Mouse (Mus musculus) neural tube, embryonic 13.5 days (tissue): Measurements from ENCODE around the gene Adgra3. TPM values are rescaled to one million over a fixed set of nuclear protein-coding genes. Genes with fewer than 3 reads are reported as not detected.

Experiments
- ATAC-seq: fragments of 200-750 bp; cut with Nextera tagmentation; 2 replicates; pipeline ENCODE4 v1.8.0; 2017; ENCODE audit warnings: low read depth, mild to moderate bottlenecking, moderate TSS enrichment, moderate library complexity
- H3K27ac ChIP-seq: fragments of 300-500 bp; sonication (generic); replicated peaks from 2 replicates; pipeline ENCODE4 v1.5.1; 2015; ENCODE audit warnings: moderate library complexity, mild to moderate bottlenecking, inconsistent platforms
- H3K27me3 ChIP-seq: fragments of 300-500 bp; sonication (generic); 2 replicates; pipeline ENCODE4 v1.6.1; 2015; ENCODE audit warnings: mild to moderate bottlenecking, inconsistent platforms
- H3K36me3 ChIP-seq: fragments of 300-500 bp; sonication (generic); 2 replicates; pipeline ENCODE4 v1.6.1; 2015; ENCODE audit warnings: mild to moderate bottlenecking, inconsistent platforms
- H3K4me1 ChIP-seq: fragments of 300-500 bp; sonication (generic); replicated peaks from 2 replicates; pipeline ENCODE4 v1.6.1; 2015; ENCODE audit warnings: inconsistent platforms
- H3K4me2 ChIP-seq: fragments of 300-500 bp; sonication (generic); 2 replicates; pipeline ENCODE4 v1.6.1; 2015; ENCODE audit warnings: inconsistent platforms, mild to moderate bottlenecking, moderate library complexity
- H3K4me3 ChIP-seq: fragments of 300-500 bp; sonication (generic); 2 replicates; pipeline ENCODE4 v1.5.1; 2015; ENCODE audit warnings: mild to moderate bottlenecking, inconsistent platforms
- H3K9ac ChIP-seq: fragments of 300-500 bp; sonication (generic); 2 replicates; pipeline ENCODE4 v1.6.1; 2015; ENCODE audit warnings: moderate library complexity, mild to moderate bottlenecking, inconsistent platforms
- H3K9me3 ChIP-seq: fragments of 300-500 bp; sonication (generic); 2 replicates; pipeline ENCODE4 v1.6.1; 2016; ENCODE audit warnings: inconsistent platforms
- whole genome bisulfite sequencing: fragments of 180-500 bp; shearing (Covaris S2); methylation state at CpG from one replicate; pipeline ENCODE4 v1.1.7; 2015; 5-methylcytosine and 5-hydroxymethylcytosine counted together
- polyA plus RNA-seq: library from polyadenylated mRNA; unstranded; fragments of >200 nt; fragmentation: Nextera tagmentation; extraction: Ambion mirVana; gene quantifications from 2 replicates; pipeline ENCODE4 v1.2.1, GENCODE M21; 2015

Gene Adgra3
- polyA plus RNA-seq, 1 experiment from 2014 or later = 20.3 TPM

DNA sequence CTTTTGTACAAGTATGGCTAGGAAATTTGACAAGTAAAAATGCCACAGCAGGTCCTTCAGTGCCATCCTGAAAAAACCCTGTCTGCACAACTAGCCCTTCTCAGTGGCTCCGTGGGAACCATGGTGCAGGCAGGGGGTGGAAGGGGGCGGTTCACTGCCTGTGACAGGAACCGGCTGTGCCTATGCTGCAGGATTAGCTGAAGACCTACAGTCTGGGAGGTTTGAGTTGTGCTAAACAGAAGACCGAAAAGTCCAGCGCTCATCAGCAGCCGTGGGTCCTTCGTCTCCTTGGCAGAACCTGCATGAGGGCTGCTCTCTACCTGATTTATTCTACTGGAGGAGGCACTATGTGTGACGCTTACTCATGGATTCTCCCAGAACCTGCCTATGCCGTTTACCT, 59.0 kb downstream of the Adgra3 start:
- no peak overlapping the region for H3K4me2 ChIP-seq
- ATAC-seq = no peak
- H3K9me3 ChIP-seq = no peaks in the 10 kb centered on the region
- H3K36me3 ChIP-seq = peaks cover 13% of the 10 kb centered on the region; the same call in 1 of the 2 replicates
- H3K4me1 ChIP-seq = peaks cover 3% of the 10 kb centered on the region; the same call in 1 of the 2 replicates
- no peak overlapping the region for H3K4me3 ChIP-seq
- H3K9ac ChIP-seq = no peak overlapping the region
- 79% methylated on average over 9 of the region's 9 CpGs for WGBS
- H3K27ac ChIP-seq = no peak overlapping the region
- H3K27me3 ChIP-seq = no peaks in the 10 kb centered on the region

DNA sequence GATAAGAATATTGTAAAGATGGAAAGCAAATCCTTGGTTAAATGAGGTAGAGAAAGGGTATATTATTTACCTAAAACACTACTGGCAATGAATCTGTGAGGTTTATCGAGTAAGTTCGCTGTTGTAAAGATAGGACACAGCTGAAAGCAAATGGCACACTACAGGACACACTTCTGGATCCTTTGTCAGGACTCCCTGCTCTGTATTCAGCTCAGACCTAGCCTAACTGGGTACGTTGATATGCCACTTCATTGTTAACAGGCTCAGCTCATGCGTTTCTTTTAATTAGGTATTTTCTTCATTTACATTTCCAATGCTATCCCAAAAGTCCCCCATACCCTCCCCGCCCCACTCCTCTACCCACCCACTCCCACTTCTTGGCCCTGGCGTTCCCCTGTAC, 61.8 kb downstream of the Adgra3 start:
- no peak for ATAC-seq
- H3K9ac ChIP-seq = no peak overlapping the region
- no peaks in the 10 kb centered on the region for H3K27me3 ChIP-seq
- no peaks in the 10 kb centered on the region for H3K9me3 ChIP-seq
- WGBS = 82% methylated on average over 6 of the region's 6 CpGs
- no peak overlapping the region for H3K4me2 ChIP-seq
- H3K36me3 ChIP-seq = peaks cover 13% of the 10 kb centered on the region; the same call in 1 of the 2 replicates
- H3K4me3 ChIP-seq = no peak overlapping the region
- H3K27ac ChIP-seq = no peak overlapping the region
- H3K4me1 ChIP-seq = peaks cover 3% of the 10 kb centered on the region; the same call in 1 of the 2 replicates

DNA sequence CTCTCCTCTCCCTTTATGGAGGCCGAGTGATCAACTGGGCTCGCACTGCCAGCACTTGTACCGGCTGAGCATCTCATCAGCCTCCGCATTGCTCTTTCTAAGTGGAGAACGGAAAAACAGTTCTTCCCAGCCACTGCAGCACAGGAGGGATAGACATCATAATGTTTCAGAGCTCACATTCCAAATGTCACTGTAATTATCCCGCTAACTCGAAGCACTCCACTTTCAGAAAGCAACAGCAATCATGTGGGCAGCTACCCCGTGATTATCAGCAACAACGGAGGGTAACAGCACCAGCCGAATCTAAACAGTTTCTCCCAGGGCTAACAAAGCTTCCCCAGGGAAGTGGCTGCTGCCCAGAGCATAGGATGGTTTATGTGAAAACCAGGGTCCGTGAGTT, 62.3 kb downstream of the Adgra3 start:
- peaks cover 13% of the 10 kb centered on the region; the same call in 1 of the 2 replicates for H3K36me3 ChIP-seq
- H3K4me1 ChIP-seq = peaks cover 3% of the 10 kb centered on the region; the same call in 1 of the 2 replicates
- WGBS = 72% methylated on average over 11 of the region's 11 CpGs
- no peak overlapping the region for H3K9ac ChIP-seq
- no peaks in the 10 kb centered on the region for H3K27me3 ChIP-seq
- ATAC-seq = no peak
- H3K4me2 ChIP-seq = no peak overlapping the region
- H3K4me3 ChIP-seq = no peak overlapping the region
- H3K9me3 ChIP-seq = no peaks in the 10 kb centered on the region
- no peak overlapping the region for H3K27ac ChIP-seq

DNA sequence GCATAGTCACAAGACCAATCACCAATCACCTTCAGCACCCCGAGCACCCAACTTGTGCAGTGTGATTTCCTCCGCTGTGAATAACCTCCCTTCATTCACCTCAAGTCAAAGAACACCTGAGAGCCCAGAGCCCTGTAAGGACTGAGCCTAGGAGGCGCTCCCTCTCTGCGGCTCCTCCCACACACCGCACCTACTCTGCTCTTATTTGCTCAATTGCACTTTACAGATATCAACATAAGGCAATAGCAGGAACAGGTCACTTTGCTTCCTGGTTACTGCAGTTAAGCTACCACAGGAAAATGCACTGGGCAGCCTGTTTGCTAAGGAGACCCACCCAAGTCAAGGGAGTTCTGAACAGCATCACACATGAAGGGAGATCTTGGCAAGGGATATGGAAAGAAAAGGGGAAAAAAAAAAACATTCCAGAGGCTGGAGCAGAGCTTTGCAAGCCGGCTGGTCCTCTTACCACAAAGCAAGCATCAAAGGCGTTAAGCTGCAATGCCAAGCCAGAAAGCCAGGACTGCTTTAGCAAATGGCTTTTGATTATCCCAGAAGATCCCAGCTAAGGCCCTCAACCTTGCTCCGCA, 68.0 kb downstream of the Adgra3 start:
- Histone ChIP-seq H3K9ac (no peak overlapping the region), H3K4me2 (no peak overlapping the region), H3K9me3 (no peaks in the 10 kb centered on the region), H3K27ac (no peak overlapping the region), H3K27me3 (no peaks in the 10 kb centered on the region), H3K4me1 (peaks cover 3% of the 10 kb centered on the region; the same call in 1 of the 2 replicates), H3K36me3 (peaks cover 15% of the 10 kb centered on the region), H3K4me3 (no peak overlapping the region)
- no peak for ATAC-seq
- 91% methylated on average over 8 of the region's 8 CpGs for WGBS

DNA sequence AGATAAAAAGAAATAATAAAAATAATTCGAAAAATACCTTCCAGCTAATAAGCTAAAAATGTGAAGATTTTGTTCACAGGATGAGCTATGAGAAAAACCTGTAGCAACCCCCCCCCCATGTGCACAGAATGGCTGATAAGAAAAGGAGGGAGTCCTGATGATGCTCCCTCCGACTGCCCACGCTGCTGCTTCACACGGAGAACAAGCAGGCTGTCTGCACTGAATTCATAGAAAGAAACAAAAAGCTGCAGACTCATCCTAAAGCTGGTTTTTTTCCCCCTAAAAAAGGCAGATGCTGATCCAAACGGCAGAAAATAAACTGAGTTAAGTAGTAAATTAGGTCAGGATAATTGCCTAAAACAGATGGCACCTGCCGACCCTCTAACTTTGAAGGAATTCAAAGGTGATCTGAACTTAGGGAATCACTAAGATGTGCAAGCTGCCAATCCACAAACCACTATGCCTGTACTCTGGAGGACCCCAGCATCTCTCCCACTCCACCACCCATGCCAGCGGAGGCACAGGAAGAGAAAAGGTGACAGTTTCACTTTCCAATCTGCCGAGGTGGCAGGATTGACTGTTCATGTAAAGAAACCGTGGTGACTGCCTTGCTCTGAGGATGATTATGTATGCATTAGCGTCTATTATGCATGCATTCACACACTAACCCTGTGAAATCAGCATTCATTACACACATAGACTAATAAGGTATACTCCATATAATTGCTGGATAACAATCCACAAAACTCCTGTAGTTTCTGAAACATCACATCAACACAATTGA, 70.6 kb downstream of the Adgra3 start:
- H3K9me3 ChIP-seq = no peaks in the 10 kb centered on the region
- no peaks in the 10 kb centered on the region for H3K27me3 ChIP-seq
- 66% methylated on average over 10 of the region's 10 CpGs for WGBS
- peaks cover 26% of the 10 kb centered on the region for H3K36me3 ChIP-seq
- no peak for ATAC-seq
- H3K27ac ChIP-seq = no peak overlapping the region
- H3K4me2 ChIP-seq = no peak overlapping the region
- no peak overlapping the region for H3K4me3 ChIP-seq
- no peak overlapping the region for H3K9ac ChIP-seq
- H3K4me1 ChIP-seq = no peaks in the 10 kb centered on the region; the same call in 1 of the 2 replicates

DNA sequence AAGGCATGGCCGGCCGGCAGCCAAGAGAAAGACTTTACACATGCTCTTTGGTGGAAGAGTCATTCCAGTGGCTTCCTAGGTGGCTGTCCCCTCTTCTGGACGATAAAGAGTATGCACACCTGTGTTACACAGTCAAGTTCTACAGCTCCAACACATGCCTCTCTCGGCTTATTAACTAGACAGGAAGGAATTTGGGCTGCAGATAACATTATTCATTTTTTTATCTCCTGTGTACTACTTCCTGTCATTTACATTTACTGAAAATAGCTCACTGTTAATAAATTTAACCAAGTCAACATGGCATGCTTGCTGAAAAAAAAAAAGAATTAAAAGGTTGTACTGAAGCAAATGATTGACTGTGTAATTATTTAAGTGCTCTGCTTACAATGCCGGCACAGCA, 78.1 kb downstream of the Adgra3 start:
- Histone ChIP-seq H3K9me3 (no peaks in the 10 kb centered on the region), H3K36me3 (peaks cover 23% of the 10 kb centered on the region), H3K4me1 (no peaks in the 10 kb centered on the region), H3K27ac (no peak overlapping the region), H3K4me2 (no peak overlapping the region), H3K27me3 (no peaks in the 10 kb centered on the region), H3K9ac (no peak overlapping the region), H3K4me3 (no peak overlapping the region)
- no peak for ATAC-seq
- 69% methylated on average over 5 of the region's 5 CpGs for whole genome bisulfite sequencing

DNA sequence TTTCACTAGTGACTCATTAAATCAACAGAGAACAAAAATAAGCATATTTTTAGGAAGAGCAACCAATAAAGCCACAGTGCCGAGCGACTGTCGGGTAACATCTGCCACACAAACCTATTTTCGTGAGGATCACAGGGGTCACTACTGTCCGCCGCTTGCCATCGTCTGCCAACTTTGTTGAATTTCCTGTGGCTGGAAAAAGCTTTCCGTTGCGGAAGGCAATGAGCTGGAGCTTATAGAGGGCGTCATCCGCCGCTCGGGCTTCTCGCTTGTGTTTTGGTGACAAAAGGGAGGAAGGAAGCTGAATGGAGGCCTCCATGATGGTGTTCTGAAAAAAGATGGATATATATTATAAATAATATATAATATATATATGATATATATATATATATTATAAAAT, 79.6 kb downstream of the Adgra3 start:
- WGBS = 93% methylated on average over 14 of the region's 14 CpGs
- Histone ChIP-seq H3K9me3 (no peaks in the 10 kb centered on the region), H3K4me1 (no peaks in the 10 kb centered on the region), H3K27ac (no peak overlapping the region), H3K4me3 (no peak overlapping the region), H3K36me3 (peaks cover 24% of the 10 kb centered on the region; the same call in 1 of the 2 replicates), H3K27me3 (no peaks in the 10 kb centered on the region), H3K4me2 (no peak overlapping the region), H3K9ac (no peak overlapping the region)
- ATAC-seq = no peak

DNA sequence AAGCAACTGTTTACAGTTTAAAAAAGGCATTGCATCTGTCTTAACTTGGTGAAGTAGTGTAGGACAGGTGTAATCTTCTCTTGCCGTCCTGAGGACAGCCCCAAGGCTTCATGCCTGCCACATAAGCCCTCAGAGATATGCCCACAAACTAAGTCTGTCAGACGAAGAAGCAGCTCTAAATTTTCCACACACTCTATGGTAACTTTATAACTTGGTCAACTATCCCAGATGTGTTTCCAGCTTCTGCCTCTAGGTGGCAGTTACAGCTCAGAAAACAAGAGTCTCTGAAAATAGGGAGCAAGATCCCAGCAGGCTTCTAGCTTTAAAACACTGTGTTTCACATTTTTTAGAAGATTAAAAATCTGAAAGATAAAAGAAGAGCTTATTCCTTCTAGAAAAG, 82.8 kb downstream of the Adgra3 start:
- H3K36me3 ChIP-seq = peaks cover 31% of the 10 kb centered on the region
- H3K27ac ChIP-seq = no peak overlapping the region
- no peaks in the 10 kb centered on the region for H3K27me3 ChIP-seq
- WGBS = 70% methylated on average over 2 of the region's 2 CpGs
- H3K9me3 ChIP-seq = no peaks in the 10 kb centered on the region
- H3K9ac ChIP-seq = no peak overlapping the region
- H3K4me2 ChIP-seq = no peak overlapping the region
- no peaks in the 10 kb centered on the region for H3K4me1 ChIP-seq
- no peak overlapping the region for H3K4me3 ChIP-seq
- ATAC-seq = no peak

DNA sequence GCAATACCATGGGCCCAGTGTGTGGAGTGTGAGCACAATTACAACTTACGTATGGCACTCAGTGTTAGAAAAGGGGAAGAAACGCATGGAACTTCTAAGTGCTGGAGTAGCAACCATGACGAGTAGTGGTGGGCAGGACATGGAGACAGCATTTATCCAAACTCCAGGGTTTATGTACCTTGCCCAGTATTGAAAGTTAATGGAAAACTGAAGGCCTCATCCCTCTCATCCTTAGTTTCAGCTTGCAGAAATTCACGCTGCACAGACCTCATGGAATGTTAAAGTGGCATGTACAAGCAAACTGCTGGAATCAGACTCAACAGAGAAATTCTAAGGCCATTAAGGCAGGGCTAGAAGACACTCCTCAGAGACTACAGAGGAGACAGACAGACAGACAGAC, 84.6 kb downstream of the Adgra3 start:
- Histone ChIP-seq H3K36me3 (peaks cover 40% of the 10 kb centered on the region), H3K9ac (no peak overlapping the region), H3K4me2 (no peak overlapping the region), H3K27me3 (no peaks in the 10 kb centered on the region), H3K9me3 (no peaks in the 10 kb centered on the region), H3K4me1 (no peaks in the 10 kb centered on the region), H3K27ac (no peak overlapping the region), H3K4me3 (no peak overlapping the region)
- no peak for ATAC-seq
- 96% methylated on average over 4 of the region's 4 CpGs for WGBS

DNA sequence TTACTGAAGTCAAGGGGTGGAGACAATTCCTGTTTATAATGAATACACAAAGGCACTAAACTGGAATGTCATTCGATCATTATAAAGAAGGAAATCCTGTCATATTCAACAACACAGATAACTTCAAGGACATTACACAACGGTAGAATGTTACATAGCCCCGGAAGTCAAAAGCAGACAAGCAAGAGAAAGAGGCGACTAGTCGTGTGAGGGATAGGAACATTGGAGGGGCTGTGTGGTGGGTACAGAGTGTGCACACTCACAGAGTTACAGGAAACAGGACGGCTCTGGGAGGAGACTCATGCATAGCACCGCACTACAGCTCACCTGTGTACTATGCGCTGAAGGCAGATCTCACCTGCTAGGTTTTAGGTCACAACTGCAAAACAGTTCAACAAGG, 89.1 kb downstream of the Adgra3 start:
- no peaks in the 10 kb centered on the region for H3K9me3 ChIP-seq
- WGBS = 94% methylated on average over 8 of the region's 8 CpGs
- H3K4me3 ChIP-seq = no peak overlapping the region
- no peak for ATAC-seq
- peaks cover 40% of the 10 kb centered on the region for H3K36me3 ChIP-seq
- no peaks in the 10 kb centered on the region for H3K4me1 ChIP-seq
- H3K27ac ChIP-seq = no peak overlapping the region
- no peak overlapping the region for H3K4me2 ChIP-seq
- H3K9ac ChIP-seq = no peak overlapping the region
- no peaks in the 10 kb centered on the region for H3K27me3 ChIP-seq

DNA sequence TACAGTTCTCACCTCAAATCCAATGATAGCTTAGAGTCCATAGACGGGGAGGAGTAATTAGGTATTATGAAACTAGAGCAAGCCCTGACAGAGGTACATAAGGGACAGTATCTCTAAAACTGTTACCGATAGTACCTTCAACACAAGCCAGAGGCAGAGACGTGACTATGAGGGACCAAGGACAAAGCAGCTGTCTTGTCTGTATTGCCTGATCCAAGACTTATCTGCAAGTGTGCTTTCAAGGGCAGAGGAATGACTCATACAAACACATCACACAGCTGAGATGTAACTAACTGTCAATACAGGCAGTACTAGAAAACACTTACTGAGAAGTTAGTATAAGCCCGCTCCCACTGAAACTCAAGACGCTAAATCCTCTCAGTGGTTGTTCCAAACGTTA, 91.1 kb downstream of the Adgra3 start:
- Histone ChIP-seq H3K4me2 (no peak overlapping the region), H3K27ac (no peak overlapping the region), H3K27me3 (no peaks in the 10 kb centered on the region), H3K4me3 (no peak overlapping the region), H3K4me1 (no peaks in the 10 kb centered on the region), H3K36me3 (peaks cover 54% of the 10 kb centered on the region), H3K9me3 (no peaks in the 10 kb centered on the region), H3K9ac (no peak overlapping the region)
- no peak for ATAC-seq
- WGBS = 90% methylated on average over 6 of the region's 6 CpGs

DNA sequence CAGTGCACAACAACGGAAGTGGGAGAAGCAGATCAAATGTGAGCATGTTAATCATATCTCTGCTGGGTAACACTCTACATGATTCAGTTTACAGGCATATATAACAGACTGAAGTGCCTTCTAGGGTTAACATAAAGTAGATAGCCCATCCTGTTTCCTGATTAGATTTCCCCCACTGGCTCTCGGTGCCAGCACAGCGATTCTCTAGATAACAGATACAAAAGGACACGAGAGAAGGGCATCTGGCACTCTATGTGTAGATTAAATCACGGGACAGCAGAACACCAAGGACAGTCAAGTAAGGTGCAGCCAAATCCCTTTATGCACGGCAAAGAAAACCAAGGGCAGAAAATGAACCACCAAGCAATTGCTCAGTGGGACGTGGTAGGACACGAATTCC, 93.0 kb downstream of the Adgra3 start:
- H3K4me2 ChIP-seq = no peak overlapping the region
- peaks cover 53% of the 10 kb centered on the region for H3K36me3 ChIP-seq
- ATAC-seq = no peak
- H3K9me3 ChIP-seq = no peaks in the 10 kb centered on the region
- no peak overlapping the region for H3K4me3 ChIP-seq
- H3K9ac ChIP-seq = no peak overlapping the region
- no peaks in the 10 kb centered on the region for H3K27me3 ChIP-seq
- no peak overlapping the region for H3K27ac ChIP-seq
- WGBS = 84% methylated on average over 8 of the region's 8 CpGs
- no peaks in the 10 kb centered on the region for H3K4me1 ChIP-seq
